Mouse (Mus musculus) heart, postnatal 0 days (tissue): ENCODE measurements around the gene Intu.

Experiments
- CTCF ChIP-seq: IDR thresholded peaks from 2 replicates; pipeline ENCODE4 v1.5.1; 2016; ENCODE audit warnings: antibody characterized with exemption, control low read depth, low read depth
- EP300 ChIP-seq: IDR thresholded peaks from 2 replicates; pipeline ENCODE4 v1.6.1; 2016; ENCODE audit warnings: antibody characterized with exemption, low read depth

GRCm38 (mm10) chr3:40687588-40687987, 156.5 kb downstream of the Intu start:
- TF ChIP-seq EP300 (no peak), CTCF (no peak)
